Mouse (Mus musculus): ENCODE measurements around the gene Gm44596. TPM values are rescaled to one million over a fixed set of nuclear protein-coding genes. Genes with fewer than 3 reads are reported as not detected.

Gm44596 gene
- polyA plus RNA-seq, 1 experiment from 2014 or later, result not detected

Other genes starting within 250 kb of the Gm44596 start
- gene Tspan9, start 231.9 kb upstream of the Gm44596 start, polyA plus RNA-seq (2015; fragmentation: Nextera tagmentation; extraction: Ambion mirVana), result 115 and 121 TPM in 2 replicates
- gene Tead4, start 74.7 kb upstream of the Gm44596 start, polyA plus RNA-seq (2015; fragmentation: Nextera tagmentation; extraction: Ambion mirVana), result 2.5 and 3.5 TPM in 2 replicates
- 23.1 and 26.5 TPM in 2 replicates for gene Tulp3, start 19.7 kb upstream of the Gm44596 start, polyA plus RNA-seq (2015; fragmentation: Nextera tagmentation; extraction: Ambion mirVana)
- gene Rhno1, start 12.6 kb upstream of the Gm44596 start, polyA plus RNA-seq (2015; fragmentation: Nextera tagmentation; extraction: Ambion mirVana), result 122 TPM in 2 replicates
- 33.7 and 36.4 TPM in 2 replicates for gene Foxm1, start 12.5 kb upstream of the Gm44596 start, polyA plus RNA-seq (2015; fragmentation: Nextera tagmentation; extraction: Ambion mirVana)
- 0.26 and 0.44 TPM in 2 replicates for gene Tex52, start within 50 bp of the Gm44596 start, polyA plus RNA-seq (2015; fragmentation: Nextera tagmentation; extraction: Ambion mirVana)
- 18.8 and 20.1 TPM in 2 replicates for gene Nrip2, start 23.8 kb downstream of the Gm44596 start, polyA plus RNA-seq (2015; fragmentation: Nextera tagmentation; extraction: Ambion mirVana)
- 30.5 and 35.9 TPM in 2 replicates for gene Itfg2, start 49.4 kb downstream of the Gm44596 start, polyA plus RNA-seq (2015; fragmentation: Nextera tagmentation; extraction: Ambion mirVana)
- gene Fkbp4, start 63.2 kb downstream of the Gm44596 start, polyA plus RNA-seq (2015; fragmentation: Nextera tagmentation; extraction: Ambion mirVana), result 521 and 534 TPM in 2 replicates
- gene Pzp, start 151.2 kb downstream of the Gm44596 start, polyA plus RNA-seq (2015; fragmentation: Nextera tagmentation; extraction: Ambion mirVana), result 1.6 and 2.2 TPM in 2 replicates
- gene A2ml1, start 206.1 kb downstream of the Gm44596 start, polyA plus RNA-seq (2015; fragmentation: Nextera tagmentation; extraction: Ambion mirVana), result 0.53 and 0.93 TPM in 2 replicates
- 0.39 TPM in 1 of 2 replicates, not detected in the other for gene Klrb1a, start 248.0 kb downstream of the Gm44596 start, polyA plus RNA-seq (2015; fragmentation: Nextera tagmentation; extraction: Ambion mirVana)

All from kidney, embryonic 15.5 days (tissue).